9 mouse cellular contexts compared by ENCODE assay signal in the genomic region with DNA sequence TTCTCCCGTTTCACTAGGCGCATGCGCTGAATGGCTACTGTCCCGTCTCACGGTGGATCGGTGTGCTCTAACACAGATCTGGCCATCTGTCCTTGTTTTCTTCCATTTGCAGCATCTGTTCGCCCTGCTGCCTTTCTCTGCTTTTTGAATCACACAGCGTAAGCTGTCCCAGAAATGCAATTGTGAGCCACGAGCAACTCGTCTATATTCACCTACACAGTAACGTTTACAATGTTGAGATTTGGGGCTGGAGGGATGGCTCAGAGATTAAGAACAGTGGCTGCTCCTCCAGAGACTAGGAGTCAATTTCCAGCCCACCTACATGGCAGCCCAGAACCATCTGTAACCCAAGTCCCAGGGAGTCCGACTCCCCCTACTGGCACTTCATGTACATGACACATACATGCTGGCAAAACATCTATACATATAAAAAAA.
DNase-seq lines count a peak whose midpoint lies in the region; ATAC-seq and TF ChIP-seq lines count a peak whose summit lies in the region.
"Had no signal": no experiment of that assay in that cellular context is flagged by ENCODE, and none has a peak within 500 bp of the region (broad histone marks: within the 10 kb centered on the region; RNA-seq: fewer than 3 reads in every experiment).

No protein-coding gene starts in this region.

- no peak for ATAC-seq in erythroblast, adult 5-6 weeks (replicated peaks; ENCODE audit: low FRiP score, poor library complexity, severe bottlenecking)

- no peak for TF ChIP-seq EP300 in MEL (IDR thresholded peaks at IDR 0.05; ENCODE audit: low read depth in 1 of 2, low read length in 2 of 2)

- no peaks in the 10 kb centered on the region for H3K79me2 ChIP-seq in MEL (ENCODE audit: control insufficient read depth, insufficient read depth, low read length, poor library complexity)

- no peak overlapping the region for H3K27ac ChIP-seq in MEL (ENCODE audit: control insufficient read depth, low read depth, low read length)
- H3K27ac ChIP-seq: heart, embryonic 13.5 days had no signal

- no peaks in the 10 kb centered on the region for H3K27me3 ChIP-seq in MEL (ENCODE audit: control insufficient read depth in 1 of 2, insufficient read depth in 2 of 2, low read length in 2 of 2)
- H3K27me3 ChIP-seq: heart, embryonic 13.5 days had no signal

- H3K36me3 ChIP-seq in MEL (ENCODE audit: control insufficient read depth in 1 of 2, insufficient read depth in 2 of 2, low read length in 2 of 2) = no peaks in the 10 kb centered on the region
- H3K36me3 ChIP-seq: heart, embryonic 13.5 days had no signal

- peak; percentile 4 for DNase-seq in MEL (ENCODE audit: low read depth, low spot score)
- DNase-seq in brain, adult 2 months (ENCODE audit: low read depth, low spot score) = peak; percentile 99
- DNase-seq in frontal cortex, postnatal 25 days (ENCODE audit: low spot score in 2 of 2) = peak; percentile 20 to 37
- peak; percentile 75 to 77 for DNase-seq in left cerebral cortex, postnatal 36 days (ENCODE audit: low spot score in 2 of 2)
- no peak for DNase-seq in embryo, embryonic 10.5 days (ENCODE audit: low spot score)
- no peak for DNase-seq in heart, postnatal 4 days
- DNase-seq in kidney, adult 9 months = no peak

- intact Hi-C loops in left cerebral cortex, postnatal 36 days (cut with DNase I) = no loop called here

- TF ChIP-seq POLR2A in MEL (IDR thresholded peaks at IDR 0.05; ENCODE audit: control insufficient read depth in 1 of 2, insufficient read depth in 1 of 2, low read depth in 1 of 2, low read length in 2 of 2, poor library complexity in 1 of 2) = no peak

- H3K9ac ChIP-seq in MEL (ENCODE audit: control insufficient read depth, low read depth, low read length, poor library complexity, severe bottlenecking) = no peak overlapping the region
- H3K9ac ChIP-seq: heart, embryonic 13.5 days had no signal

- H3K4me3 ChIP-seq in MEL (ENCODE audit: control insufficient read depth in 1 of 2, insufficient read depth in 1 of 2, low read depth in 2 of 2, low read length in 2 of 2) = no peak overlapping the region
- H3K4me3 ChIP-seq: heart, embryonic 13.5 days had no signal

- TF ChIP-seq CTCF in MEL (IDR thresholded peaks at IDR 0.05 in 2 of 3, conservative IDR thresholded peaks at IDR 0.05 in 1 of 3; ENCODE audit: control insufficient read depth in 1 of 3, insufficient read depth in 1 of 3, low read depth in 2 of 3, low read length in 3 of 3, poor library complexity in 1 of 3, severe bottlenecking in 1 of 3) = peak in 2 of 3 experiments; percentile 7 to 15; a peak in 2 of 6 replicates

- H3K9me3 ChIP-seq in MEL (replicated peaks; ENCODE audit: insufficient read depth, low read length) = no peaks in the 10 kb centered on the region
- H3K9me3 ChIP-seq: heart, embryonic 13.5 days had no signal

- no peaks in the 10 kb centered on the region for H3K4me1 ChIP-seq in MEL (ENCODE audit: control insufficient read depth in 1 of 2, insufficient read depth in 2 of 2, low read length in 2 of 2)
- H3K4me1 ChIP-seq: heart, embryonic 13.5 days had no signal

- peak; percentile 2; the same call in 1 of the 2 replicates for TF ChIP-seq RAD21 in MEL (IDR thresholded peaks at IDR 0.05; ENCODE audit: low read depth, low read length)

TF ChIP-seq in MEL, 35 proteins besides CTCF, POLR2A, EP300 and RAD21:
- TF ChIP-seq SMC3 (IDR thresholded peaks at IDR 0.05; ENCODE audit: low read depth, low read length) (no peak), SIN3A (IDR thresholded peaks at IDR 0.05; ENCODE audit: low read length) (no peak), CHD2 (IDR thresholded peaks at IDR 0.05; ENCODE audit: low read length) (no peak), NELFE (IDR thresholded peaks at IDR 0.05; ENCODE audit: low read depth, low read length) (no peak), ZMIZ1 (IDR thresholded peaks at IDR 0.05; ENCODE audit: low read depth, low read length) (no peak), TBP (IDR thresholded peaks at IDR 0.05; ENCODE audit: low read depth, low read length) (no peak), ETS1 (IDR thresholded peaks at IDR 0.05; ENCODE audit: low read depth, low read length) (no peak), MXI1 (IDR thresholded peaks at IDR 0.05; ENCODE audit: low read depth, low read length) (no peak), MAZ (IDR thresholded peaks at IDR 0.05; ENCODE audit: low read depth, low read length) (no peak), USF1 (IDR thresholded peaks at IDR 0.05; ENCODE audit: low read depth, low read length) (no peak), MEF2A (IDR thresholded peaks at IDR 0.05; ENCODE audit: extremely low read depth, insufficient replicate concordance, low read depth, low read length, poor library complexity, severe bottlenecking) (no peak), MYB (IDR thresholded peaks at IDR 0.05; ENCODE audit: low read depth, low read length) (no peak), HCFC1 (IDR thresholded peaks at IDR 0.05; ENCODE audit: low read depth, low read length) (no peak), USF2 (IDR thresholded peaks at IDR 0.05; ENCODE audit: borderline replicate concordance in 1 of 2, insufficient read depth in 1 of 2, low read depth in 1 of 2, low read length in 2 of 2) (no peak), ZKSCAN1 (IDR thresholded peaks at IDR 0.05; ENCODE audit: low read depth, low read length) (no peak), ZC3H11A (IDR thresholded peaks at IDR 0.05; ENCODE audit: low read depth, low read length) (no peak), ELF1 (IDR thresholded peaks at IDR 0.05; ENCODE audit: low read depth, low read length) (no peak), MYC (IDR thresholded peaks at IDR 0.05; ENCODE audit: low read depth, low read length) (no peak), TAL1 (IDR thresholded peaks at IDR 0.05; ENCODE audit: low read length) (no peak), GATA1 (IDR thresholded peaks at IDR 0.05; ENCODE audit: low read depth, low read length) (no peak)

Comparison
In these comparisons a context has a peak if more than half of its experiments do, and no peak if none do; other contexts are left out.
1. DNase-seq: peak in MEL (single experiment), brain, adult 2 months (single experiment), frontal cortex, postnatal 25 days (2 of 2) and left cerebral cortex, postnatal 36 days (2 of 2); none in embryo, embryonic 10.5 days (single experiment), heart, postnatal 4 days (single experiment) and kidney, adult 9 months (single experiment).